Mouse (Mus musculus) megakaryocyte-erythroid progenitor cell, adult 5-6 weeks (primary cell): ENCODE measurements at regions not wholly inside any gene's neighbourhood (a gene's known extent, or its start where the extent isn't known, plus 50 kb on each side); places are given as distances from the start of the nearest gene placed in this dataset.
"Not testable (repeated sequence)": the region's sequence is repeated elsewhere in the genome, so short reads cannot be mapped to it uniquely, and the experiment has no call there.

Experiments
- ATAC-seq: replicated peaks from 2 replicates; pipeline ENCODE4 v1.8.0; 2016; ENCODE audit warnings: mild to moderate bottlenecking, inconsistent platforms; ENCODE audit not compliant: severe bottlenecking, poor library complexity, low FRiP score, low TSS enrichment

DNA sequence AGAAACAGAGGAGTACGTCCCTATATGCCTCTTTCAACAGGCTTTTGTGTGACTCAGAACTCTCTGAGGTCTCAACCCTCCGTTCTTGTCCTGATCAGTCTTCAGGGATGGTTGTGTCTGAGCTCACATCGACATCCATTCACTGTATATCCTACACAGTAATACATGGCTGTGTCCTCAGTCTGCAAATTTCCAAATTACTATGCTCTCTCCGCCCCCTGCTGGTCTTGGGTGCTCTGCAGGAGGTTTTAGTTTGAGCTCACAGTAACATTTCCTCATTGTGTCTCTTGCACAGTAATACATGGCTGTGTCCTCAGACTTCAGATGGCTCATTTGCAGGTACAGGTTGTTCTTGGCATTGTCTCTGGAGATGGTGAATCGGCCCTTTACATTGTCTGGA is 53.5 kb downstream of the Adam6a start:
- 0 out of 2 replicates have a peak, but pooled peaks have one; percentile 57 for ATAC-seq

DNA sequence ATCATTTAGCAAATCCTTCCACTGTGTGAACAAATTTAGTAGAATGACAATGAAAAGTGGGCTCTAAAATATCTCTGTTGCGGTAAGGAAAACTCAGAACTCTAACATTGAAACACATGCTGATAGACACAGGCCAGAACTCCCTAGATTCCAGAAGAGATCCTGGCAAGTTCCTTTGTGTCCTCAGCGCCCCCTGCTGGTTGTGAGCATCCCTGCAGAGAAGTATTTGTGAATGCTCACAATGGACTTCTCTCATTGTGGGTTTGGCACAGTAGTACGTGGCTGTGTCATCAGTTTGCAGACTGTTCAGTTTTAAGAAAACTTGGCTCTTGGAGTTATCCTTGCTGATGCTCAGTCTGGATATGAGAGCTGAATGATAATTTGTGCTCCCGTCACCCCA is 67.2 kb downstream of the Adam6a start:
- peak; percentile 90 for ATAC-seq

DNA sequence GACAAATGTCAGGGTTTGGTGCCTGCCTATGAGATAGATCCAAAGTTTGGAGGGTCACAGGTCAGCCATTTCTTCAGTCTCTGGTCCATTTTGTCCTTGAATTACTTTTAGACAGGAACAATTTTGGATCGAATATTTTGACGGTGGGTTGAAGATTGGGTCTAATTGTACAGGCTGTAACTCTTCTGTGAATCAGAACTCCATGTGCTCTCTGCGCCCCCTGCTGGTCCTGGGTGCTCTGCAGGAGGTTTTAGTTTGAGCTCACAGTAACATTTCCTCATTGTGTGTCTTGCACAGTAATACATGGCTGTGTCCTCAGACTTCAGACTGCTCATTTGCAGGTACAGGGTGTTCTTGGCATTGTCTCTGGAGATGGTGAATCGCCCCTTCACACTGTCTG is 81.5 kb downstream of the Adam6a start:
- peak; percentile 75; the same call in 1 of the 2 replicates for ATAC-seq

- not testable (repeated sequence) for ATAC-seq
Observed at GRCm38 (mm10) chr12:113630803-113631202, 87.1 kb downstream of the Adam6a start.
